Mouse (Mus musculus) midbrain, embryonic 10.5 days (tissue): Measurements from ENCODE around the gene Calhm2. TPM values are rescaled to one million over a fixed set of nuclear protein-coding genes. Genes with fewer than 3 reads are reported as not detected.
"Not testable (repeated sequence)": the region's sequence is repeated elsewhere in the genome, so short reads cannot be mapped to it uniquely, and the experiment has no call there.

Source experiments
- DNase-seq: peaks from one replicate; pipeline ENCODE4 v3.0.0-alpha.2; 2017; ENCODE audit warnings: low spot score
- H3K27ac ChIP-seq: fragments of 300-500 bp; sonication (generic); replicated peaks from 2 replicates; pipeline ENCODE4 v1.5.1; 2016; ENCODE audit warnings: mild to moderate bottlenecking
- H3K27me3 ChIP-seq: fragments of 300-500 bp; sonication (generic); 2 replicates; pipeline ENCODE4 v1.6.1; 2016; ENCODE audit warnings: low read depth, mild to moderate bottlenecking; ENCODE audit not compliant: poor library complexity, severe bottlenecking
- H3K36me3 ChIP-seq: fragments of 300-500 bp; sonication (generic); 2 replicates; pipeline ENCODE4 v1.6.1; 2016; ENCODE audit warnings: mild to moderate bottlenecking, moderate library complexity
- H3K4me1 ChIP-seq: fragments of 300-500 bp; sonication (generic); 2 replicates; pipeline ENCODE4 v1.6.1; 2016
- H3K4me3 ChIP-seq: fragments of 300-500 bp; sonication (generic); 2 replicates; pipeline ENCODE4 v1.5.1; 2016; ENCODE audit warnings: mild to moderate bottlenecking, moderate library complexity
- H3K9me3 ChIP-seq: fragments of 300-500 bp; sonication (generic); replicated peaks from 2 replicates; pipeline ENCODE4 v1.6.1; 2016; ENCODE audit warnings: mild to moderate bottlenecking
- WGBS: fragments of 180-500 bp; shearing (Covaris S2); methylation state at CpG from one replicate; pipeline ENCODE4 v1.1.7; 2016; 5-methylcytosine and 5-hydroxymethylcytosine counted together
- polyA plus RNA-seq: library from polyadenylated mRNA; unstranded; fragments of >200 nt; fragmentation: Nextera tagmentation; extraction: Ambion mirVana; gene quantifications from 2 replicates; pipeline ENCODE4 v1.2.1, GENCODE M21; 2016

The Calhm2 gene
- polyA plus RNA-seq, 1 experiment from 2014 or later, result 1.8 TPM

DNA sequence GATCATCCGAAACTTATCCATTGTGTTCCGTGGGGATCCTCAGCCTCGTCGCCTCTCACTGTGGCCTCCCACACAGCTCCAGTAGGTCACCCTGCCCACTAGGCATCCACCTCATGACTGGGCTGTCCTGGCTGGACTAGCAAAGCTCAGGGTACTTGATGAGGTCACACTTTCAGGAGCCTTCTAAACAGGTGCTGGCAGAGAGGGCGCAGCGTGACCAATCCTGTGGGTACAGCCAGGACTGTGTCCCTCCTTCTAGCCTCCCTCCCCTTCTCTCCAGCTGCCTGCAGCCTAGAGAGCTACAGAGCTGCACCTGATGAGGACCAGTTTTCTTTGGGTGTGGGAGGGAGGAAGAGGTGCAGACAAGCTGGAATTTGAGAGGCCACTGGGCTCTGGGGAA is 6.1 kb upstream of the Calhm2 start, which contains the start of gene Calhm1:
Calhm1 (minus strand) TSS at position 101 of the 400 bp plus-strand sequence.
- WGBS, result 90% methylated on average over 6 of the region's 6 CpGs
- Histone ChIP-seq H3K27me3 (peaks cover 6% of the 10 kb centered on the region), H3K36me3 (no peaks in the 10 kb centered on the region), H3K27ac (no peak within 1 kb of the TSS), H3K4me3 (no peak within 1 kb of the TSS), H3K4me1 (no peaks in the 10 kb centered on the region), H3K9me3 (no peaks in the 10 kb centered on the region)
- no peak for DNase-seq

DNA sequence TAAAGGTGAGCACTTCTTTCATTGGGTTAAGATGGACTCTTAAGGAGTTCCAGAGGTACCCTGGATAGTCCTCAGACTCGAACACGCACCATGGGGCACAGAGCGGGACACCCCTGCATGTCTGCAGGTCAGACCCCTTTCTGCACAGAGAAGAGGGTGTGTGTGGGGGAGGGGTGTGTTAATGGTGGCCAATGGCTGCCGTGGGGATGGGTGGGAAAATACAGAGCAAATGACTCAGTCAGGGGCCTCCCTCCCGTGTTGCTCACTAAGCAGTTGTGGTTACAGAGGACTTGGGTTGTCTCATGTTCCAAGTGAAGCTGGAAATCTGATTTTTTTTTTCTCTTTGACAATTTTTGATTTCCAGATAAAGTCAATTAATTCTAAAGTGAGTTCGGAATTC is 4.3 kb upstream of the Calhm2 start:
- no peaks in the 10 kb centered on the region for H3K36me3 ChIP-seq

DNA sequence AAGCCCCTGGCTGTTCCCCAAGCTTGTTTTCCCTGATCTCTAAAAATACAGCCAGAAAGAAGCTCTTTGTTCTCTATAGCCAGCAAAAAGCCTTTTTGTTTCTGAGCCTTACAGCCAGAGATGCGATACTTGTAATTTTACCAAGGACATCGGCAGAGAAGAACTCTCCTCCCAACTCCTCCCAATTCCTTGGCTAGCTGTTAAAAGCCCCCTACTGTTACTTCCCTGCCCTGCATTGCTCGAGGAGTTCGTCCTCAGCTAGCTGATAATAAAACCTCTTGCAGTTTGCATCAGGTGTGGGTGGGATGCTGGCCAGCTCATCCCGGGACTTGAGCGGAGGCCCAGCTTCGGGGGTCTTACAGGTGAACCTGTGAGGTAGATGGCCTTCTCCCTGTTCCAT is 1.5 kb upstream of the Calhm2 start:
- 45% methylated on average over 7 of the region's 7 CpGs for WGBS
- H3K9me3 ChIP-seq, result not testable (repeated sequence)

More for the DNA sequence above, 4.3 kb upstream of the Calhm2 start:
- WGBS, result 80% methylated on average over 6 of the region's 6 CpGs
- peaks cover 11% of the 10 kb centered on the region for H3K4me1 ChIP-seq
- no peak overlapping the region for H3K27ac ChIP-seq
- H3K9me3 ChIP-seq, result no peaks in the 10 kb centered on the region
- DNase-seq, result no peak
- no peak overlapping the region for H3K4me3 ChIP-seq
- peaks cover 19% of the 10 kb centered on the region for H3K27me3 ChIP-seq

DNA sequence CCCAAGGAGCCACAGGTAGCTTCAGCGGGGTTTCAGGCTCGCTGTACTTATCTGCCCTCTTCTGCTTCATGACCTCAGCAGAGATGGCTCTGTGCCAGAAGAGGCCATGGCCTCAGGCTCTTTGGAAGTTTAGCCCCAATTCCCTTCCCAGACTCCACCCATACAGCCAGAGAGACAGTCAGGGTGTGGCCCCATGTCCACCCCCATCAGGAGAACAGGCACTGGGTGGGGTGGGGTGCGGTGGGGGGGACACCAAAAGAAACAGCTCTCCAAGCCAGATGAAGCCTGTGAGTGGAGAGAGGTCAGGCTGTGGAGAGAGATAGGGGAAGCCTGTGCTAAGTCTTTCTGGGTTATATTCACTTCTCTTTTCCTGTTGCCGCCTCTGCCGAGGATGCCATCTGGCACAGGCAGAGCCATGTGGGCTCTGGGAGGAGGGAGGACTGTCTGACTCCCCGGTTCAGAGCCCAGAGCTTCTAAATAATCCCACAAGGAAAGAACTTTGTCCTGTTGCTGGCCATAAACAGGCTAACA is 978 bp downstream of the Calhm2 start:
- no peak for DNase-seq
- peaks cover 14% of the 10 kb centered on the region for H3K36me3 ChIP-seq
- 52% methylated on average over 6 of the region's 6 CpGs for WGBS
- H3K4me1 ChIP-seq, result peaks cover 17% of the 10 kb centered on the region
- no peaks in the 10 kb centered on the region for H3K9me3 ChIP-seq
- H3K4me3 ChIP-seq, result peak overlapping the region; percentile 46
- H3K27ac ChIP-seq, result peak overlapping the region; percentile 73
- H3K27me3 ChIP-seq, result peaks cover 25% of the 10 kb centered on the region

More for the DNA sequence above, 1.5 kb upstream of the Calhm2 start:
- H3K4me3 ChIP-seq, H3K36me3 ChIP-seq, DNase-seq, H3K27ac ChIP-seq: not testable (repeated sequence)
- Histone ChIP-seq H3K27me3 (peaks cover 25% of the 10 kb centered on the region), H3K4me1 (peaks cover 17% of the 10 kb centered on the region)

DNA sequence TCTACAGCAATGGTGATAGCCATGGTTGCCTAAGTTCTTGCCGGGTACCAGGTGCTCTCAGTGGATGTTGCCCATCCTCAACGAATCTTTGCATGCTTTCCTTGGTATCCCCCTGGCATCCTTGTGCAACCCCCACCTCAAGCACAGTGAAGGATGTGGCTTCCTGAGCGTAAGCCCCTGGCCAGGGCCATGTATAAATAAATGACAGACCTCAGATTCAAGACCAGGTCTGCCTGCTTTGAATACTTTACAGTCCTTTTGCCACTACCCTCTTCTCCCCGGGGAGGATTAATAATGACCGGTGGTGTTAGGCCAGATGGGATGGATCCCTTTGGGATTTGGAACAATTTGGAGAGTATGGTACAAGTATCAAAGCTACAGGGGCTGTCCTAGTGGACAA is 1.9 kb downstream of the Calhm2 start:
- H3K27me3 ChIP-seq, result peaks cover 25% of the 10 kb centered on the region
- peaks cover 24% of the 10 kb centered on the region for H3K36me3 ChIP-seq
- WGBS, result 86% methylated on average over 5 of the region's 5 CpGs
- no peak overlapping the region for H3K27ac ChIP-seq
- no peaks in the 10 kb centered on the region for H3K9me3 ChIP-seq
- no peak for DNase-seq
- H3K4me1 ChIP-seq, result peaks cover 17% of the 10 kb centered on the region
- H3K4me3 ChIP-seq, result no peak overlapping the region

GRCm38 (mm10) chr19:47135568-47135967 is 2.5 kb downstream of the Calhm2 start:
- WGBS, result 92% methylated on average over 17 of the region's 17 CpGs
- Histone ChIP-seq H3K27me3 (peaks cover 25% of the 10 kb centered on the region), H3K36me3 (peaks cover 30% of the 10 kb centered on the region), H3K4me3 (no peak overlapping the region), H3K27ac (no peak overlapping the region), H3K4me1 (peaks cover 17% of the 10 kb centered on the region), H3K9me3 (no peaks in the 10 kb centered on the region)
- no peak for DNase-seq

DNA sequence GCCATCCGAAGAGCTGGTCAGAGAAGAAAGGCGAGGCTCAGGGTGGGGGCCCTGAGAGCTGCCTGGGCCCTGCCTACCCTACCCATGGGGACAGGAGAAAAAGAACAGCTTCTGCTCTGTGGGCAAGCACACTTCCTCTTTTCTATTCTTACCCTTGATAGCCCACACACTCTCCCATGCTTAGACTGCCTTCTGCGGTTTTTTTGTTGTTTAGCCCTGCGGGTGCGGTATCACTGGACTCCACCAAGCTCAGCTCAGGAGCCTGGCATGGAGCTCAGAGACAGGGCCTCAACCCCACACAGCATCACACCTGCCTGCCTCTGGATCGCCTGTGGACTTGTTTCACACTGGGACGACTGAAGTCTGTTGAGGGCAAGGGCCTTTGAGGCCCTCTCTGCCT is 4.9 kb downstream of the Calhm2 start:
- Histone ChIP-seq H3K36me3 (peaks cover 54% of the 10 kb centered on the region), H3K27ac (no peak overlapping the region), H3K4me1 (peaks cover 13% of the 10 kb centered on the region), H3K27me3 (peaks cover 13% of the 10 kb centered on the region), H3K4me3 (no peak overlapping the region), H3K9me3 (no peaks in the 10 kb centered on the region)
- no peak for DNase-seq
- WGBS, result 89% methylated on average over 7 of the region's 7 CpGs

DNA sequence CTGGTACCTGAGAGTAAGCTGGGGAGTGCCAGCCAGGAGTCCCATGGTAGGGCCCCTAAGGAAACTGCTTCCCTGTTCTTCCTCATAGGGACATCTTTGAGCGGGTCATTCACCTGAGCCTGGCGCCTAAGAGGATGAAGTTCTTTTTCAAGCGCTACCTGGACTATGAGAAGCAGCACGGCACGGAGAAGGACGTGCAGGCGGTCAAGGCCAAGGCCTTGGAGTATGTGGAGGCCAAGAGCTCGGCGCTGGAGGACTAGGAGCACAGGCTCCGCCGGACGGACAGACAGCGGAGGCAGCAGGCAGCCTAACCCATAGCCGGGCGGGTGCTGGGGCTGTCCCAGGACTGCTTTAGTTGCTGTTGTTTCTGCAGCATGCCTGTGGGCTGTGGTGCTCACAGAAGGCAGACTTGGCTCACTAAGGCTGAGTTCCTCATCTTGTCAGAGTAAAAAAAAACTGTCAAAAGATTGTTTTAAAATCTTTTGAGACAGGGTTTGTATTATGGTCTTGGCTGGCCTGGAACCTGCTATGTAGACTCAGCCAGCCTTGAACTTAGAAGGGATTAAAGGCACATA is 7.5 kb downstream of the Calhm2 start:
- Histone ChIP-seq H3K27ac (no peak overlapping the region), H3K4me3 (no peak overlapping the region), H3K9me3 (no peaks in the 10 kb centered on the region), H3K27me3 (no peaks in the 10 kb centered on the region), H3K4me1 (no peaks in the 10 kb centered on the region), H3K36me3 (peaks cover 79% of the 10 kb centered on the region)
- WGBS, result 94% methylated on average over 15 of the region's 15 CpGs
- DNase-seq, result no peak

DNA sequence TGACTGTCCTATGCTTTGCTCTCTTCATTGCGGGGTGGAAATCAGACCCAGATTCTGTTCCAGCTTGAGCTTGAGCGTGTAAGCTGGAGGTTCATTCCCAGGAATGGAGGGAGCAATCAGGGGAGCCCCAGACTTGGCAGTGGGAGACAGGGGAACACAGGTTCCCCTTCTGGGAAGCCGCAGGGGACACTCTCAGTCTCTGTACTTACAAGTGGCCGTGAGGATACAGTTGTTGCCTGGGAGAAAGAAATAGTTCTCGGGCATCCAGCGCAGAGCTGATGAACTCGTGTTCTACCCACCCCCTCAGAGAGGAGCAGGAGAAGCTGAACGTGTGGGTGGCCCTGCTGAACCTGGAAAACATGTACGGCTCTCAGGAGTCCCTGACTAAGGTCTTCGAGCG is 9.3 kb downstream of the Calhm2 start:
- WGBS, result 94% methylated on average over 11 of the region's 11 CpGs
- no peak overlapping the region for H3K4me3 ChIP-seq
- H3K4me1 ChIP-seq, result no peaks in the 10 kb centered on the region
- no peaks in the 10 kb centered on the region for H3K9me3 ChIP-seq
- H3K27ac ChIP-seq, result no peak overlapping the region
- no peaks in the 10 kb centered on the region for H3K27me3 ChIP-seq
- peaks cover 97% of the 10 kb centered on the region for H3K36me3 ChIP-seq
- no peak for DNase-seq

DNA sequence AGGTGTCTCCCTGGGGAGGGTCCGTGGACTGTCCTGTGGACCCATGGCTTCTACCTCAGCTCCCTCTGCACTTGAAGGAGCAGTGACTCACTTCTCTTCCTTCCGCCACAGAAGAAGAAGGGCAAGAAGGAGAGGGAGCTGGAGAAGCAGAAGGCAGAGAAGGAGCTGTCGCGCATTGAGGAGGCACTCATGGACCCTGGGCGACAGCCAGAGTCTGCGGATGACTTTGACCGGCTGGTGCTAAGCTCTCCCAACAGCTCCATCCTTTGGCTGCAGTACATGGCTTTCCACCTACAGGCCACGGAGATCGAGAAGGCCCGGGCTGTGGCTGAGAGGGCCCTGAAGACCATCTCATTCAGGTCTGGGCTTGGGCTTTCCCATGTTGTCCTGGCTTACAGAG is 9.9 kb downstream of the Calhm2 start:
- H3K27me3 ChIP-seq, result no peaks in the 10 kb centered on the region
- WGBS, result 96% methylated on average over 10 of the region's 10 CpGs
- no peaks in the 10 kb centered on the region for H3K4me1 ChIP-seq
- no peaks in the 10 kb centered on the region for H3K9me3 ChIP-seq
- no peak for DNase-seq
- H3K4me3 ChIP-seq, result no peak overlapping the region
- peaks cover 98% of the 10 kb centered on the region for H3K36me3 ChIP-seq
- H3K27ac ChIP-seq, result no peak overlapping the region

DNA sequence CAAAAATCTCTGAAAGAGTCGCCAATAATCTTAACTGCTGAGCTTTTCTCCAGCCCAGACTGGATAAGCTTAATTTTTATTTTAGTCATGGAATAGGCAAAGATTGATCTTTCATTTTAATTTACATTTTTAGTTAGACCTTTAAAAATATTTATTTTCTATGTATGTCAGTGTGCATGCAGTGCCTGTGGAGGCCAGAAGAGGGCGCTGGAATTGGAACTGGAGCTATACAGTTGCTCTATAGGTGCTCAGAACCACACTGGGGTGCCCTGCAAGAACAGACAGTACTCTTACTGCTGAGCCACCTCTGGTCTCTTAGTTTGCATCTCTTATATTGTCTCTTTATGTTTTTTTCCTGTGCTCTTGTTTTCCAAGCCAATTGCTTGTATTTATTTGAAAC is 15.3 kb downstream of the Calhm2 start:
- H3K4me1 ChIP-seq, result no peaks in the 10 kb centered on the region
- H3K36me3 ChIP-seq, result peaks cover 89% of the 10 kb centered on the region
- H3K27me3 ChIP-seq, result no peaks in the 10 kb centered on the region
- 27% methylated on average over 2 of the region's 2 CpGs for WGBS
- H3K27ac ChIP-seq, result no peak overlapping the region
- peak; percentile 47 for DNase-seq
- no peak overlapping the region for H3K4me3 ChIP-seq
- no peaks in the 10 kb centered on the region for H3K9me3 ChIP-seq

- Histone ChIP-seq H3K27ac (no peak overlapping the region), H3K27me3 (no peaks in the 10 kb centered on the region), H3K9me3 (no peaks in the 10 kb centered on the region), H3K4me1 (no peaks in the 10 kb centered on the region), H3K4me3 (no peak overlapping the region), H3K36me3 (peaks cover 89% of the 10 kb centered on the region)
- DNase-seq, result no peak
- 49% methylated on average over 4 of the region's 4 CpGs for WGBS
Measured at GRCm38 (mm10) chr19:47121054-47121453, 17.0 kb downstream of the Calhm2 start.

DNA sequence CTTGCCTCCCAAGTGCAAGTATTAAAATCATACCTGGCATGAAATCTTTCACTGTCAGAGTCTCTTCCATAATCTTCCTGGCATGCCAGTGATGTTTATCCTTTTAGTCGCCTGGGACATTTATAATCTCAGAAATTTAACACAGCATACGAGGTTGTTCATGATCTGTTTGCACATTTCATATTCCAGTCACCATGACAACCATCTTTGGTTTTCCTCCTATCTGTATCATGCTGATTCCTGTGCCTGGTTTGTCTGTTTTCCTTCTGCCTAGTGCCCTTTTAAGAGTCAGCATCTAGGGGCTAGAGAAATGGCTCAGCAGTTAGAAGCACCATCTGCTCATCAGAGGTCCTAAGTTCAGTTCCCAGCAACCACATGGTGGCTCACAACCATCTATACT is 19.5 kb downstream of the Calhm2 start:
- H3K4me1 ChIP-seq, result no peaks in the 10 kb centered on the region
- H3K27ac ChIP-seq, result no peak overlapping the region
- no peaks in the 10 kb centered on the region for H3K9me3 ChIP-seq
- H3K4me3 ChIP-seq, result no peak overlapping the region
- no peaks in the 10 kb centered on the region for H3K27me3 ChIP-seq
- DNase-seq, result no peak
- 92% methylated on average over 2 of the region's 2 CpGs for WGBS
- H3K36me3 ChIP-seq, result peaks cover 89% of the 10 kb centered on the region
